Mouse (Mus musculus): ENCODE results near the gene Hoxc4. TPM values are rescaled to one million over a fixed set of nuclear protein-coding genes. Genes with fewer than 3 reads are reported as not detected.

The Hoxc4 gene
- total RNA-seq, 1 experiment: 0.31 TPM

GRCm38 (mm10) chr15:103041613-103042012, 22.9 kb downstream of the Hoxc4 start:
- TF ChIP-seq CHD2 (IDR thresholded peaks at IDR 0.05; ENCODE audit: low read depth, low read length): no peak
- no peak for TF ChIP-seq ZNF384 (IDR thresholded peaks at IDR 0.05; ENCODE audit: low read depth, low read length)
- no peak for TF ChIP-seq HCFC1 (IDR thresholded peaks at IDR 0.05; ENCODE audit: borderline replicate concordance, insufficient read depth, low read length)
- peak; percentile 71 for TF ChIP-seq MAFK (IDR thresholded peaks at IDR 0.05; ENCODE audit: insufficient read depth, low read depth, low read length)
- no peaks in the 10 kb centered on the region for H3K9me3 ChIP-seq (ENCODE audit: control insufficient read depth, insufficient read depth, low read depth, low read length)
- H3K27ac ChIP-seq (ENCODE audit: insufficient read depth, low read depth, low read length, poor library complexity, severe bottlenecking): no peak overlapping the region
- H3K4me1 ChIP-seq (ENCODE audit: control insufficient read depth in 2 of 2, insufficient read depth in 2 of 2, low read length in 2 of 2, poor library complexity in 1 of 2): peaks cover 0 to 2% of the 10 kb centered on the region in 2 experiments; a peak in 2 of 4 replicates
- H3K9ac ChIP-seq (ENCODE audit: insufficient read depth, low read depth, low read length, poor library complexity, severe bottlenecking): no peak overlapping the region
- no peak for DNase-seq (ENCODE audit: low read depth, low spot score)
- no peak overlapping the region for H3K4me3 ChIP-seq (ENCODE audit: insufficient read depth in 1 of 2, low read depth in 1 of 2, low read length in 2 of 2, poor library complexity in 1 of 2, severe bottlenecking in 1 of 2)
- H3K36me3 ChIP-seq (ENCODE audit: control insufficient read depth, insufficient read depth, low read length, poor library complexity, severe bottlenecking): no peaks in the 10 kb centered on the region
- in situ Hi-C loops (cut with MboI; ENCODE audit: low sequenced_read_pairs in 2 of 2, unreplicated experiment in 2 of 2): no loop called here

- no peak overlapping the region for H3K9ac ChIP-seq (ENCODE audit: insufficient read depth, low read depth, low read length, poor library complexity, severe bottlenecking)
- H3K4me1 ChIP-seq (ENCODE audit: control insufficient read depth in 2 of 2, insufficient read depth in 2 of 2, low read length in 2 of 2, poor library complexity in 1 of 2): peaks cover 0 to 2% of the 10 kb centered on the region in 2 experiments; a peak in 2 of 4 replicates
- H3K4me3 ChIP-seq (ENCODE audit: insufficient read depth in 1 of 2, low read depth in 1 of 2, low read length in 2 of 2, poor library complexity in 1 of 2, severe bottlenecking in 1 of 2): no peak overlapping the region
- in situ Hi-C loops (cut with MboI; ENCODE audit: low sequenced_read_pairs in 2 of 2, unreplicated experiment in 2 of 2): no loop called here
- no peaks in the 10 kb centered on the region for H3K36me3 ChIP-seq (ENCODE audit: control insufficient read depth, insufficient read depth, low read length, poor library complexity, severe bottlenecking)
- H3K27ac ChIP-seq (ENCODE audit: insufficient read depth, low read depth, low read length, poor library complexity, severe bottlenecking): no peak overlapping the region
- TF ChIP-seq ZC3H11A (IDR thresholded peaks at IDR 0.05; ENCODE audit: borderline replicate concordance, low read depth, low read length) (no peak), MAFK (IDR thresholded peaks at IDR 0.05; ENCODE audit: insufficient read depth, low read depth, low read length) (no peak), ZNF384 (IDR thresholded peaks at IDR 0.05; ENCODE audit: low read depth, low read length) (no peak)
- H3K9me3 ChIP-seq (ENCODE audit: control insufficient read depth, insufficient read depth, low read depth, low read length): no peaks in the 10 kb centered on the region
- DNase-seq (ENCODE audit: low read depth, low spot score): no peak
These were observed 23.5 kb downstream of the Hoxc4 start for GRCm38 (mm10) chr15:103042209-103042608.

- in situ Hi-C loops (cut with MboI; ENCODE audit: low sequenced_read_pairs in 2 of 2, unreplicated experiment in 2 of 2): no loop called here
- TF ChIP-seq HCFC1 (IDR thresholded peaks at IDR 0.05; ENCODE audit: borderline replicate concordance, insufficient read depth, low read length): no peak
- TF ChIP-seq MAFK (IDR thresholded peaks at IDR 0.05; ENCODE audit: insufficient read depth, low read depth, low read length): no peak
- no peak for TF ChIP-seq CHD2 (IDR thresholded peaks at IDR 0.05; ENCODE audit: low read depth, low read length)
- no peak for TF ChIP-seq ZC3H11A (IDR thresholded peaks at IDR 0.05; ENCODE audit: borderline replicate concordance, low read depth, low read length)
- TF ChIP-seq ZNF384 (IDR thresholded peaks at IDR 0.05; ENCODE audit: low read depth, low read length): no peak
These were observed 32.9 kb downstream of the Hoxc4 start for GRCm38 (mm10) chr15:103051670-103052069.

DNA sequence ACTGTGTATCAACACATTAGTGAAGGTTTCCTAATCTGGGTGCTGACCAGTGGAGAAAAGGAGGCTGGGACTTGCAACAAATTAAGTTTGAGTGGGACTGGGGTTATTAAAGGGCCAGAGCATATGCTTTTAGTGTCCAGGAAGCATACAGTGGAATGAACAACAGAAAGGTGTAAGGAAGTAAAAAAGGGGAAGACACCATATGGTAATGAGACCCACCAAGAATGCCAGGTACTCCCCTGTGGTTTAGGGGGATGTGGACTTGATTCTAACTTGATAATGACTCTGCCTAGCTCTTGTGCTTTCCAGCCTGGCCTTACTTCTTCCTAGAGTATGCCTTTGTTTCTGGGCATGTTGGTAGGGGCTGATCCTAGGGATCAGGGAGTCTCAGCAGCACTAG, 34.5 kb downstream of the Hoxc4 start:
- Histone ChIP-seq H3K9me3 (ENCODE audit: control insufficient read depth, insufficient read depth, low read depth, low read length) (no peaks in the 10 kb centered on the region), H3K4me3 (ENCODE audit: insufficient read depth in 1 of 2, low read depth in 1 of 2, low read length in 2 of 2, poor library complexity in 1 of 2, severe bottlenecking in 1 of 2) (no peak overlapping the region), H3K4me1 (ENCODE audit: control insufficient read depth in 2 of 2, insufficient read depth in 2 of 2, low read length in 2 of 2, poor library complexity in 1 of 2) (no peaks in the 10 kb centered on the region), H3K27ac (ENCODE audit: insufficient read depth, low read depth, low read length, poor library complexity, severe bottlenecking) (no peak overlapping the region), H3K36me3 (ENCODE audit: control insufficient read depth, insufficient read depth, low read length, poor library complexity, severe bottlenecking) (no peaks in the 10 kb centered on the region), H3K9ac (ENCODE audit: insufficient read depth, low read depth, low read length, poor library complexity, severe bottlenecking) (no peak overlapping the region)
- no peak for DNase-seq (ENCODE audit: low read depth, low spot score)
- TF ChIP-seq HCFC1 (IDR thresholded peaks at IDR 0.05; ENCODE audit: borderline replicate concordance, insufficient read depth, low read length) (no peak), ZNF384 (IDR thresholded peaks at IDR 0.05; ENCODE audit: low read depth, low read length) (no peak), MAFK (IDR thresholded peaks at IDR 0.05; ENCODE audit: insufficient read depth, low read depth, low read length) (no peak), CHD2 (IDR thresholded peaks at IDR 0.05; ENCODE audit: low read depth, low read length) (no peak), ZC3H11A (IDR thresholded peaks at IDR 0.05; ENCODE audit: borderline replicate concordance, low read depth, low read length) (no peak)
- in situ Hi-C loops (cut with MboI; ENCODE audit: low sequenced_read_pairs in 2 of 2, unreplicated experiment in 2 of 2): no loop called here

More at GRCm38 (mm10) chr15:103051670-103052069, 32.9 kb downstream of the Hoxc4 start:
- H3K27ac ChIP-seq (ENCODE audit: insufficient read depth, low read depth, low read length, poor library complexity, severe bottlenecking): no peak overlapping the region
- no peak overlapping the region for H3K4me3 ChIP-seq (ENCODE audit: insufficient read depth in 1 of 2, low read depth in 1 of 2, low read length in 2 of 2, poor library complexity in 1 of 2, severe bottlenecking in 1 of 2)
- H3K36me3 ChIP-seq (ENCODE audit: control insufficient read depth, insufficient read depth, low read length, poor library complexity, severe bottlenecking): no peaks in the 10 kb centered on the region
- H3K9ac ChIP-seq (ENCODE audit: insufficient read depth, low read depth, low read length, poor library complexity, severe bottlenecking): no peak overlapping the region
- no peaks in the 10 kb centered on the region for H3K4me1 ChIP-seq (ENCODE audit: control insufficient read depth in 2 of 2, insufficient read depth in 2 of 2, low read length in 2 of 2, poor library complexity in 1 of 2)
- DNase-seq (ENCODE audit: low read depth, low spot score): no peak
- no peaks in the 10 kb centered on the region for H3K9me3 ChIP-seq (ENCODE audit: control insufficient read depth, insufficient read depth, low read depth, low read length)

DNA sequence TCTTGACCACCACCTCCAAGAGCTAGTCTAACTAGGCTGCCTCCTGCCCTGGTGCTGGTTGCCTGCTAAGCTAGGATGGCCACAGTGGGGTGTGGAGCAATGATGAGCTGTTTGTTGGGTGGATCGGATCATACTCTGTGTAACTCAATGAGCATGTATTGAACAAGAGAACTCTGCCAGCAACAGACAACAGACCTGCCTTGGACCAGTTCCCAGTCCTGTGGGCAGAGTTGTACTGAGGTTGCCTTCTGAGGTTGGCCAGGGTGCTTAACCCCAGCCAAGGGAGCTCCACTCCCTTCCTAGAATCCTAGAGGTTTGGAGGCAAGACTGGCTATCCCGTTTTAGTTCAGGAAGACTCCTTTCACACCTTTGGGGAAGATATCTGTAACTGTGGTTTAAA, 37.7 kb downstream of the Hoxc4 start:
- Histone ChIP-seq H3K4me3 (ENCODE audit: insufficient read depth in 1 of 2, low read depth in 1 of 2, low read length in 2 of 2, poor library complexity in 1 of 2, severe bottlenecking in 1 of 2) (no peak overlapping the region), H3K9me3 (ENCODE audit: control insufficient read depth, insufficient read depth, low read depth, low read length) (no peaks in the 10 kb centered on the region), H3K36me3 (ENCODE audit: control insufficient read depth, insufficient read depth, low read length, poor library complexity, severe bottlenecking) (no peaks in the 10 kb centered on the region), H3K9ac (ENCODE audit: insufficient read depth, low read depth, low read length, poor library complexity, severe bottlenecking) (no peak overlapping the region), H3K4me1 (ENCODE audit: control insufficient read depth in 2 of 2, insufficient read depth in 2 of 2, low read length in 2 of 2, poor library complexity in 1 of 2) (no peaks in the 10 kb centered on the region; a peak in 1 of 4 replicates), H3K27ac (ENCODE audit: insufficient read depth, low read depth, low read length, poor library complexity, severe bottlenecking) (no peak overlapping the region)
- in situ Hi-C loops (cut with MboI; ENCODE audit: low sequenced_read_pairs in 2 of 2, unreplicated experiment in 2 of 2): no loop called here
- TF ChIP-seq CHD2 (IDR thresholded peaks at IDR 0.05; ENCODE audit: low read depth, low read length) (no peak), MAFK (IDR thresholded peaks at IDR 0.05; ENCODE audit: insufficient read depth, low read depth, low read length) (no peak), HCFC1 (IDR thresholded peaks at IDR 0.05; ENCODE audit: borderline replicate concordance, insufficient read depth, low read length) (no peak), ZC3H11A (IDR thresholded peaks at IDR 0.05; ENCODE audit: borderline replicate concordance, low read depth, low read length) (no peak), ZNF384 (IDR thresholded peaks at IDR 0.05; ENCODE audit: low read depth, low read length) (no peak)
- no peak for DNase-seq (ENCODE audit: low read depth, low spot score)
